Mouse (Mus musculus) liver, adult (tissue): ENCODE results near the gene Sh2d6.
A peak's percentile ranks its signal among the peaks of the same experiment; 100 is the strongest.

ENCODE experiments used
- GATA4 ChIP-seq: IDR thresholded peaks from 2 replicates; pipeline ENCODE4 v1.6.1; 2014; ENCODE audit warnings: mild to moderate bottlenecking, low read length; ENCODE audit not compliant: insufficient replicate concordance

Sh2d6 gene

DNA sequence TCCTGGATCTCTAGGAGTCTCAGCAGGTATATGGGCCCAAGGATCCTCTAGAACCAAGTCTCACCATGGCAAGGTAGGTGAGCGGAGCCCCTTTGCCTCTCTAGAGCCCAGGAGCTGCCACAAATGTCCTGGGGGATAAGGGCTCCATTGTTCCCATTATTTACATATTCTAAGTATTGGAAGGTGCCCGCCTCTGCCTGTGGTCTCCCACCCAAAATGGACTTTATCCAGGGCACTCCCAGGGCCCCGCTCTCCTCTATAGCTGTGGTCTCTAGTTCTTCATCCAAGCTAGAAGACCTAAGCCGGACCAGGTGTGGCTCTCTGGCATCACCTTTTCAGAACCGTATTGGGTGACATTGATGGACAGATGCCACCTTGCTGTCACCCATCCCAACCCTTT is at the start of gene Sh2d6:
Gene Sh2d6, minus strand, starts transcription at position 101 of the 400 bp plus-strand sequence.
- no peak for TF ChIP-seq GATA4

DNA sequence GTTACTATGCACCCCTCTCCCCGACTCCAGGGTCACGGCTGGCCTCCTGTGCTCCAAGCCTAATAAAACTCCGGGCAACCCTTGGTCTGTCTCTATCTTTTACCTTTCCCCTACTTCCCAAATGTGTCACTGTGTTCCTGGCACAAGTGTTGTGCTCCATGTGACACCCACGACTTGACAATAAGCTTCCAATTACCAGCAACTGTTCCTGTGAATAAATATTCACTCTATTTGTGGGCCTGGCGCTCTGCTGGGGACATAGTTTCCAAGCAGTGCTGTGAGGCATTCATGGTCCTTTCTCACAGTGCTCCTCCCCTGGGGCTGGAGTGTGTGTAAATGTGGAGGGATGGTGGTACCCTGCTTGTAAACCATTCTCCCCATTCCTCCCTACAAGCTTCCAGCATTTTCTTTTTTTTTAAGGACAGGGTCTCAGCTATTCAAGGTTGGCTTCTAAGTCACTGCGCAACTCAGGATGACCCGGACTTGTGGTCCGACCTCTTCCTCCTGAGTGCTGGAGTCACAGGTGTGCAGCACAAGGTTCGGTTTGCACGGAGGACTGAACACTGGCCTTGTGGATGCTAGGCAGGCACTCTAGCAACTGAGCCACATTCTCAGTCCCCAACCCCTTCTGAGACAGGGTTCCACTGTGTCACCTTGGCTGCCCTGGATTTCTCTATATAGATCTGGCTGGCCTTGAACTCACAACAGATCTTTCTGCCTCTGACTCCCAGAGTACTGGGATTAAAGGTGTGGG is 49.3 kb upstream of the Sh2d6 start:
- TF ChIP-seq GATA4 = 0 out of 2 replicates have a peak, but pooled peaks have one; percentile 28

DNA sequence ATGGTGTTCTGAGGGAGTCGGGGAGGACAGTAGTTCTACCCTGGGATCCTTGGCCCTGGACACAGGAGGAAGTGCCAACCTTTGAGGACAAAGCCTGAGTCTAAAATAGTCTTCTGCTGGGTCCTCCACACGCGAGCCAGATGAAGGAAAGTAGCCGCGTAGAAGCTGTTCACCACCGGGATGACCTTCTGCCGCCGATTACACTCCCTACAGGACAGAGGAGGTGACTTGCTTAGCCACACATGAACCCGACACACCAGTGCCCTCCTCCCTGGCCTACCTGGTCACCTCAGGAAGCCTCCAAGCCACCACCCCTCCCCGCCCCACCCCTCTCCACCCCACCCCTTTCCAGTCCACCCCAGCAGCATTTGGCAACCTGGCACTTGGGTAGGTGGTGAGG is 47.2 kb upstream of the Sh2d6 start:
- no peak for TF ChIP-seq GATA4

GRCm38 (mm10) chr6:72567508-72567907 is 46.0 kb upstream of the Sh2d6 start:
- TF ChIP-seq GATA4 = peak; percentile 75; the same call in 1 of the 2 replicates

DNA sequence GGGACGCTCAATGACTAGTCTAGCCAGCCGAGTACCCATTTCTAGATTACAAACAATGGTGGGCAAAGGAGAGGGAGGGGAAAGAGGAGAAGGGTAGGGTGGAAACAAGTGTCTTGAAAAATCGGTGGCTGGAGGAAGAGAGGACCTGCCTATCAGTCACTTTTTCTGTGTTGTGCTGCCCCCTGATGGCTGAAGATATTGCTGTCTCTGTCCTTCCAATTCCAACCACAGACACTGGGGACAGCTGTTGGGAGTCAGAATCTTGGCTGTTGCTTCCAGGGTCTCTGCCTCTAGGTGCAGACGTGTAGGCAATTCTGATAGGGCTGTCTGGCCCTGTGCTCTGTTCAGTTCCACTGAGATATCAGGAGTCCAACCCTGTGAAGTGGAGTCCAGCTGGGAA is 44.5 kb upstream of the Sh2d6 start:
- TF ChIP-seq GATA4 = no peak

GRCm38 (mm10) chr6:72565506-72565905 is 44.0 kb upstream of the Sh2d6 start:
- no peak for TF ChIP-seq GATA4

DNA sequence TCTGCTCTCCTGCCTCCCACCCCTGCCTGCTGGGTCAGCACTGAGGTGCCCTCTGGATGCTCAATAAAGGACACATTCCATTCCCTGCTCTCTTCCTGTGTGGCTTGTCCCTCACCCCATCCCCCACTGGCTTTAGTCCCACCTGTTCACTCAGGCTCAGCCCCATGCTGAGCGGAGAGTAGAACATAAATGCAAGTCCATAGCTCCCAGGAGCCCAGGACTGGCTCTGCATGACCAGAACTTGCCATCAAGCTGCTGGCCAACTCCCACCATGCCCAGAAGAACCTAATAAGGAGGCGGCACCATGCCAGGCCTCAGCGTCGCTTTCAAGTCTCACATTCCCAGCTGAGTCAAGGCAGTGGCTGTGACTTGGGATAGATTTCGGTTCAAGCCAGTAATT is 41.4 kb upstream of the Sh2d6 start:
- no peak for TF ChIP-seq GATA4

GRCm38 (mm10) chr6:72562486-72562885 is 41.0 kb upstream of the Sh2d6 start:
- TF ChIP-seq GATA4 = no peak

DNA sequence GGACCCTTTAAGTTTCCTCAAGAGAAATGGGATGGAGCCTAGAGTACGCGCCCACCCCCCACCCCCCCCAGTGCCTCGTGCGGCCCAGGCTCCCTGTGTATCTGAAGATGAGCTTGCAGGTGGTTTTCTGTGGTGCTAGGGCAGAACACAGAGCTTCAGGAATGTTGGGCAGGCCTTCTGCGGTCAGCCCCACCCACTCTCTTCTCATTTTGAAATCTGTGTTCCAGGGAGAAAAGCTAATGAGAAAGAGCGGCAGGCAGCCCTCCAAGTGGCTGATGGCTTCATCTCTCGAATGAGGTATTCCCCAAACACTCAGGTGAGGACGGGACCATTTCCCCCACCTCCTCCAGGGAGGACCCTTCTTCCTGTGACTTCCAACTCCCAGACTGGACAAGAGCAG is 39.3 kb upstream of the Sh2d6 start:
- TF ChIP-seq GATA4 = no peak

GRCm38 (mm10) chr6:72553079-72553412 is 31.5 kb upstream of the Sh2d6 start:
- TF ChIP-seq GATA4 = no peak

DNA sequence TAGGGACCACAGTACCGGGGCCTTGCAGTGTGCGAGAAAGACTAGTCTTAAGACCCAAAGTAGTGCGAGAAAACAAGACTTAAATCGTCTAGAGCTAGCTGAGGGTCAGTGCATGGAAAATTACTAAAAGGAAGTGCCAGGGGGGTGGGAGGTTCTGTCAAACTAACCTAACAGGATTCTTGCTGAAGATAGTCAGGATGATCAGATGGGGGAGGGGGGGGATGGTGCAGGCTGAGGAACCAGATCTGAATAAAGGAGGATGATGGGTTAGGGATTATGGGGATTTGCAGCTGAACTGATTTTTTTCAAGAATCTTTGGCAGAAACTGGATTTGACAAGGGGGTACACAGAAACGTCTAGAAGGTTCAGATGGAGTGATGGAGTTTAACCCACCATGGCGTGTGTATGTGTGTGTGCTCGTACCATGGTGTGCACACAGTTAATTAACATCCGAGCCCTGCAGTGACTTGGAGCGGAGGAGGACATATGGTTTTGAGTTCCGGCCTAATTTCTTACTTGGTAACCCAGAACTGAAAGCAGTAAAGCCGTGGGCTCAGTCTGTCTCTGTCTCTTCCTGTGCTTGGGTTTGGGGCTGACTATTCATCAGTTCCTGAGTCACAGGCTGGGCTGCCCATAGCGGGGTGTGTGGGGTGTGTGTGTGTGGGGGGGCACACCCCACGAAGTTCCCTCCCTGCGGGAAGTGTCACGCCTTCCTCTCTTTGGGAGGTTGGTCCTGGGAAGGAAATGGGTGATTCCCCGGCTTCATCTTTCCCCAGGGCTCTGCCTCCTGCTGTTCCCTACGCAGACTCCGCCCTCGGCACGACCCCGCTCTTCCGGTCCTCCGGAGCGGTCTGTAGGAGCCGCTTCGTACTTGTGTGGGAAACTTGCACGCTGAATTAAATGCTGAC is 30.9 kb upstream of the Sh2d6 start:
- TF ChIP-seq GATA4 = peak; percentile 28; the same call in 1 of the 2 replicates

GRCm38 (mm10) chr6:72550503-72551100 is 29.1 kb upstream of the Sh2d6 start:
- no peak for TF ChIP-seq GATA4

DNA sequence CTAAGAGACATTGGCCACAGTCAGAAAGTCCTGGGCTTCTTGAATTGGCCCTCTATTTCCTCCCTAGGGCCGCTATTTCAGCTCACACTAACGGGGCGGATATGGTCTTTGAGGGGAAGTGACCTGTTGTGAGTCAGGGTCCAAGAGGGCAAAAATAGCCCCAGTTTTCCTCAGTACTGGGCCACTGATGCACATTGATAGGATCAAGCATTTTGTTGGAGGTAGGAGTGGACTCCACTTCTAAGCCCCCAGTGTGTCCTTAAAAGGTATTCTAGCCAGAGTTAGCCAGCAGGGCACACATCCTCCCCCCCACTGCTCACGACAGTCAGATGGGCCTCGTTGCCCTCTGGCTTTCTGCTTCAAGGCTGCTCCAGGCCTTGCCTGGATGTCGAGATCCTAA is 28.5 kb upstream of the Sh2d6 start:
- no peak for TF ChIP-seq GATA4

DNA sequence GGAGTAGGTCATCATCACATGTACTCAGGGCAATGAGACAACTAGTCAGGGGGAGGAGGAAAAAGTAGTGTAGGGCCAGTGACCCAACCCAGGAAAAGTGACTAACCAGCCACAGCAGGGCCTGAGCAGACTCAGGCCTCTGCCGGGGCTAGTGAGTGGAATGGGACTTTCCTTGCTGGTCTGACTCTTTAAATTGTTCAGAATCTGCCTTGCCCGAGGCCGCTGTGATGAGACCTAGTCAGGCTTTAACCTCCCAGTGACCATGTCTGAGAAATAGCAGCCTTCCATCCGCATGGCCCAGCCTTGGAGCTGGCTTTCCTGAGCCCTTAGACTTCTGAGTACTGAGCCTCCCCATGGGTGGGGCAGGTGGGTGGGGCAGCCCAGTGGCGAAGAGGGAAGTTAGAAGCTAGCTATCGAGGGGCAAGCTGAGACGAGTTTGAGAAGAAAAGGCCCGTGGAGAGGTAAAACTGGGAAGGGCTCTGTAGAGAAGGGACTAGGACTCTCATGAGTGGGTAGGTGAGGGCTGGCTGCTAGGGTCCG is 27.6 kb upstream of the Sh2d6 start:
- TF ChIP-seq GATA4 = no peak

GRCm38 (mm10) chr6:72547862-72548261 is 26.4 kb upstream of the Sh2d6 start:
- no peak for TF ChIP-seq GATA4
